Mouse (Mus musculus) MEL (cell line): ENCODE measurements around the gene Pik3r1. TPM values are rescaled to one million over a fixed set of nuclear protein-coding genes. Genes with fewer than 3 reads are reported as not detected.
A peak's percentile ranks its signal among the peaks of the same experiment; 100 is the strongest.

Experiments used
- DNase-seq: peaks from one replicate; pipeline ENCODE4 v3.0.0; 2011; ENCODE audit warnings: low read depth, low spot score
- H3K27ac ChIP-seq: 2 replicates; pipeline ENCODE4 v1.5.1; 2012; ENCODE audit warnings: low read depth, mild to moderate bottlenecking, control low read depth, low read length, moderate library complexity; ENCODE audit not compliant: control insufficient read depth
- H3K27me3 ChIP-seq, 2 experiments: fragments of 150-350 bp in 1 of 2; sonication (generic) in 1 of 2; 2 replicates each; pipeline ENCODE4 v1.6.1; 2012; ENCODE audit warnings: low read length in 2 of 2, mild to moderate bottlenecking in 2 of 2, improper control_type of control experiment in 1 of 2, moderate library complexity in 1 of 2; ENCODE audit not compliant: insufficient read depth in 2 of 2, control insufficient read depth in 1 of 2
- H3K36me3 ChIP-seq, 2 experiments: 2 replicates each; pipeline ENCODE4 v1.6.1; 2012 to 2014; ENCODE audit warnings: low read length in 2 of 2, improper control_type of control experiment in 1 of 2, inconsistent platforms in 1 of 2, mild to moderate bottlenecking in 1 of 2; ENCODE audit not compliant: insufficient read depth in 2 of 2, control insufficient read depth in 1 of 2
- H3K4me1 ChIP-seq, 2 experiments: fragments of 150-350 bp in 1 of 2; sonication (generic) in 1 of 2; 2 replicates each; pipeline ENCODE4 v1.6.1; 2012; ENCODE audit warnings: low read length in 2 of 2, improper control_type of control experiment in 1 of 2, mild to moderate bottlenecking in 1 of 2; ENCODE audit not compliant: insufficient read depth in 2 of 2, control insufficient read depth in 1 of 2
- H3K4me3 ChIP-seq, 2 experiments: fragments of 150-350 bp in 1 of 2; sonication (generic) in 1 of 2; 2 replicates each; pipeline ENCODE4 v1.5.1; 2012; ENCODE audit warnings: low read depth in 2 of 2, low read length in 2 of 2, mild to moderate bottlenecking in 2 of 2, moderate library complexity in 2 of 2, control low read depth in 1 of 2, improper control_type of control experiment in 1 of 2; ENCODE audit not compliant: control insufficient read depth in 1 of 2, insufficient read depth in 1 of 2
- H3K79me2 ChIP-seq: 2 replicates; pipeline ENCODE4 v1.6.1; 2012; ENCODE audit warnings: mild to moderate bottlenecking, low read length, moderate library complexity; ENCODE audit not compliant: control insufficient read depth, poor library complexity, insufficient read depth
- H3K9ac ChIP-seq: 2 replicates; pipeline ENCODE4 v1.6.1; 2012; ENCODE audit warnings: low read depth, mild to moderate bottlenecking, control low read depth, low read length, moderate library complexity; ENCODE audit not compliant: control insufficient read depth, poor library complexity, severe bottlenecking
- H3K9me3 ChIP-seq: fragments of 150-350 bp; sonication (generic); replicated peaks from 2 replicates; pipeline ENCODE4 v1.6.1; 2012; ENCODE audit warnings: mild to moderate bottlenecking, low read length, improper control_type of control experiment, moderate library complexity; ENCODE audit not compliant: insufficient read depth
- BHLHE40 ChIP-seq: IDR thresholded peaks from 2 replicates; pipeline ENCODE4 v1.6.1; 2012; ENCODE audit warnings: low read depth, mild to moderate bottlenecking, inconsistent platforms, low read length, improper control_type of control experiment, borderline replicate concordance
- CHD1 ChIP-seq: IDR thresholded peaks from 2 replicates; pipeline ENCODE4 v1.6.1; 2012; ENCODE audit warnings: low read depth, mild to moderate bottlenecking, inconsistent platforms, low read length, improper control_type of control experiment
- CTCF ChIP-seq, 3 experiments: IDR thresholded peaks in 2 of 3; conservative IDR thresholded peaks in 1 of 3; 2 replicates each; pipeline ENCODE4 v1.5.1; 2011 to 2012; ENCODE audit warnings: low read length in 3 of 3, low read depth in 2 of 3, mild to moderate bottlenecking in 2 of 3, improper control_type of control experiment in 1 of 3, inconsistent platforms in 1 of 3, mixed read lengths in 1 of 3, moderate library complexity in 1 of 3; ENCODE audit not compliant: control insufficient read depth in 1 of 3, insufficient read depth in 1 of 3, poor library complexity in 1 of 3, severe bottlenecking in 1 of 3
- E2F4 ChIP-seq: IDR thresholded peaks from 2 replicates; pipeline ENCODE4 v1.6.1; 2011; ENCODE audit warnings: low read depth, low read length, improper control_type of control experiment, borderline replicate concordance
- ELF1 ChIP-seq: IDR thresholded peaks from 2 replicates; pipeline ENCODE4 v1.6.1; 2014; ENCODE audit warnings: low read depth, mild to moderate bottlenecking, inconsistent platforms, low read length, improper control_type of control experiment, moderate library complexity
- EP300 ChIP-seq, 2 experiments: IDR thresholded peaks; 2 replicates each; pipeline ENCODE4 v1.6.1; 2011; ENCODE audit warnings: improper control_type of control experiment in 2 of 2, low read length in 2 of 2, low read depth in 1 of 2, mild to moderate bottlenecking in 1 of 2
- ETS1 ChIP-seq: IDR thresholded peaks from 2 replicates; pipeline ENCODE4 v1.6.1; 2012; ENCODE audit warnings: low read depth, mild to moderate bottlenecking, inconsistent platforms, low read length, improper control_type of control experiment, moderate library complexity
- GABPA ChIP-seq: IDR thresholded peaks from 2 replicates; pipeline ENCODE4 v1.6.1; 2012; ENCODE audit warnings: low read depth, mild to moderate bottlenecking, inconsistent platforms, low read length, improper control_type of control experiment, moderate library complexity
- GATA1 ChIP-seq: IDR thresholded peaks from 2 replicates; pipeline ENCODE4 v1.6.1; 2011; ENCODE audit warnings: low read depth, low read length, improper control_type of control experiment
- HCFC1 ChIP-seq: IDR thresholded peaks from 2 replicates; pipeline ENCODE4 v1.6.1; 2012; ENCODE audit warnings: low read depth, mild to moderate bottlenecking, inconsistent platforms, low read length, improper control_type of control experiment, moderate library complexity
- JUND ChIP-seq: IDR thresholded peaks from 2 replicates; pipeline ENCODE4 v1.6.1; 2011; ENCODE audit warnings: low read depth, mild to moderate bottlenecking, improper control_type of control experiment, low read length
- KAT2A ChIP-seq: conservative IDR thresholded peaks from 2 replicates; pipeline ENCODE4 v1.6.1; 2012; ENCODE audit warnings: low read depth, low read length, improper control_type of control experiment, inconsistent platforms
- MAFK ChIP-seq: IDR thresholded peaks from 2 replicates; pipeline ENCODE4 v1.6.1; 2011; ENCODE audit warnings: low read depth, mild to moderate bottlenecking, low read length, improper control_type of control experiment, borderline replicate concordance
- MAX ChIP-seq: IDR thresholded peaks from 2 replicates; pipeline ENCODE4 v1.6.1; 2011; ENCODE audit warnings: low read length, improper control_type of control experiment
- MAZ ChIP-seq: IDR thresholded peaks from 2 replicates; pipeline ENCODE4 v1.6.1; 2012; ENCODE audit warnings: low read depth, mild to moderate bottlenecking, inconsistent platforms, low read length, improper control_type of control experiment
- MEF2A ChIP-seq: IDR thresholded peaks from 2 replicates; pipeline ENCODE4 v1.6.1; 2014; ENCODE audit warnings: low read depth, mild to moderate bottlenecking, inconsistent platforms, low read length, improper control_type of control experiment; ENCODE audit not compliant: poor library complexity, insufficient replicate concordance, severe bottlenecking; ENCODE audit errors: extremely low read depth
- MXI1 ChIP-seq: IDR thresholded peaks from 2 replicates; pipeline ENCODE4 v1.6.1; 2011; ENCODE audit warnings: mild to moderate bottlenecking, low read depth, low read length, improper control_type of control experiment
- MYB ChIP-seq: IDR thresholded peaks from 2 replicates; pipeline ENCODE4 v1.6.1; 2011; ENCODE audit warnings: mild to moderate bottlenecking, low read depth, low read length, improper control_type of control experiment
- MYC ChIP-seq: IDR thresholded peaks from 2 replicates; pipeline ENCODE4 v1.6.1; 2011; ENCODE audit warnings: low read depth, mild to moderate bottlenecking, low read length, improper control_type of control experiment, moderate library complexity
- NELFE ChIP-seq: IDR thresholded peaks from 2 replicates; pipeline ENCODE4 v1.6.1; 2011; ENCODE audit warnings: low read depth, low read length, improper control_type of control experiment
- NRF1 ChIP-seq: IDR thresholded peaks from 2 replicates; pipeline ENCODE4 v1.6.1; 2014; ENCODE audit warnings: low read depth, mild to moderate bottlenecking, inconsistent platforms, low read length, improper control_type of control experiment, moderate library complexity; ENCODE audit not compliant: poor library complexity, insufficient read depth, severe bottlenecking
- POLR2A ChIP-seq, 2 experiments: IDR thresholded peaks; 2 replicates each; pipeline ENCODE4 v1.6.1; 2011 to 2012; ENCODE audit warnings: low read length in 2 of 2, mild to moderate bottlenecking in 2 of 2, control low read depth in 1 of 2, improper control_type of control experiment in 1 of 2, low read depth in 1 of 2, moderate library complexity in 1 of 2; ENCODE audit not compliant: control insufficient read depth in 1 of 2, insufficient read depth in 1 of 2, poor library complexity in 1 of 2
- POLR2AphosphoS2 ChIP-seq: IDR thresholded peaks from 2 replicates; pipeline ENCODE4 v1.6.1; 2011; ENCODE audit warnings: low read length, improper control_type of control experiment
- POLR2AphosphoS5 ChIP-seq: IDR thresholded peaks from 2 replicates; pipeline ENCODE4 v1.6.1; 2012; ENCODE audit warnings: low read depth, borderline replicate concordance, mild to moderate bottlenecking, inconsistent platforms, low read length, moderate library complexity, mixed read lengths
- RCOR1 ChIP-seq: IDR thresholded peaks from 2 replicates; pipeline ENCODE4 v1.6.1; 2012; ENCODE audit warnings: low read depth, mild to moderate bottlenecking, inconsistent platforms, low read length, improper control_type of control experiment
- SIN3A ChIP-seq: IDR thresholded peaks from 2 replicates; pipeline ENCODE4 v1.6.1; 2012; ENCODE audit warnings: low read length, improper control_type of control experiment, inconsistent platforms
- SMC3 ChIP-seq: IDR thresholded peaks from 2 replicates; pipeline ENCODE4 v1.6.1; 2011; ENCODE audit warnings: low read depth, low read length, improper control_type of control experiment
- TAL1 ChIP-seq: IDR thresholded peaks from 2 replicates; pipeline ENCODE4 v1.6.1; 2012; ENCODE audit warnings: mild to moderate bottlenecking, inconsistent platforms, low read length, moderate library complexity, mixed read lengths
- TBP ChIP-seq: IDR thresholded peaks from 2 replicates; pipeline ENCODE4 v1.8.0; 2011; ENCODE audit warnings: low read depth, low read length, improper control_type of control experiment
- TCF12 ChIP-seq: IDR thresholded peaks from 2 replicates; pipeline ENCODE4 v1.6.1; 2014; ENCODE audit warnings: low read depth, mild to moderate bottlenecking, inconsistent platforms, low read length, improper control_type of control experiment, moderate library complexity
- UBTF ChIP-seq: IDR thresholded peaks from 2 replicates; pipeline ENCODE4 v1.6.1; 2012; ENCODE audit warnings: low read depth, mild to moderate bottlenecking, inconsistent platforms, low read length, improper control_type of control experiment, moderate library complexity, borderline replicate concordance; ENCODE audit not compliant: insufficient read depth
- USF1 ChIP-seq: IDR thresholded peaks from 2 replicates; pipeline ENCODE4 v1.6.1; 2014; ENCODE audit warnings: low read depth, mild to moderate bottlenecking, inconsistent platforms, low read length, improper control_type of control experiment, moderate library complexity
- USF2 ChIP-seq, 2 experiments: IDR thresholded peaks; 2 replicates each; pipeline ENCODE4 v1.6.1; 2011 to 2012; ENCODE audit warnings: improper control_type of control experiment in 2 of 2, low read length in 2 of 2, borderline replicate concordance in 1 of 2, inconsistent platforms in 1 of 2, low read depth in 1 of 2, mild to moderate bottlenecking in 1 of 2; ENCODE audit not compliant: insufficient read depth in 1 of 2
- ZC3H11A ChIP-seq: IDR thresholded peaks from 2 replicates; pipeline ENCODE4 v1.6.1; 2012; ENCODE audit warnings: low read depth, mild to moderate bottlenecking, inconsistent platforms, low read length, improper control_type of control experiment
- ZMIZ1 ChIP-seq: IDR thresholded peaks from 2 replicates; pipeline ENCODE4 v1.6.1; 2012; ENCODE audit warnings: low read depth, mild to moderate bottlenecking, inconsistent platforms, low read length, improper control_type of control experiment, moderate library complexity
- ZNF384 ChIP-seq: IDR thresholded peaks from 2 replicates; pipeline ENCODE4 v1.6.1; 2012; ENCODE audit warnings: low read depth, mild to moderate bottlenecking, inconsistent platforms, low read length, improper control_type of control experiment
- polyA plus RNA-seq, 2 experiments: library from polyadenylated mRNA; stranded (reverse) in 1 of 2; unstranded in 1 of 2; fragments of >175 nt in 1 of 2; fragments of >200 nt in 1 of 2; gene quantifications; 2 replicates each; pipeline versions ENCODE4 v1.2.1 to v1.2.4; 2012; ENCODE audit warnings: low replicate concordance in 2 of 2, low read depth in 1 of 2; ENCODE audit not compliant: insufficient read length in 2 of 2, insufficient read depth in 1 of 2, missing spikeins in 1 of 2
- total RNA-seq: library from RNA; depleted of rRNA; stranded (reverse); fragments of 300-350 nt; gene quantifications from 2 replicates; pipeline ENCODE4 v1.2.3, GENCODE M21; 2012

Pik3r1 gene
- total and polyA plus RNA-seq, 3 experiments: 23.8 to 116 (median 41.4) TPM

GRCm38 (mm10) chr13:101769955-101770354 is 1.9 kb upstream of the Pik3r1 start:
- no peaks in the 10 kb centered on the region for H3K27me3 ChIP-seq
- no peak for TF ChIP-seq MEF2A
- TF ChIP-seq MYC: no peak
- peak; percentile 85 for TF ChIP-seq GATA1
- TF ChIP-seq HCFC1: no peak
- TF ChIP-seq ZNF384: 0 out of 2 replicates have a peak, but pooled peaks have one; percentile 38
- no peak for TF ChIP-seq ZMIZ1
- no peak for TF ChIP-seq ZC3H11A
- TF ChIP-seq NELFE: no peak
- no peak for TF ChIP-seq NRF1
- no peak for TF ChIP-seq TBP
- TF ChIP-seq MAX: no peak
- TF ChIP-seq JUND: no peak
- TF ChIP-seq GABPA: no peak
- no peak for TF ChIP-seq KAT2A
- TF ChIP-seq USF2 (IDR thresholded peaks at IDR 0.05; ENCODE audit: borderline replicate concordance in 1 of 2, insufficient read depth in 1 of 2, low read depth in 1 of 2, low read length in 2 of 2): no peak
- TF ChIP-seq RCOR1: no peak
- no peak for TF ChIP-seq POLR2A (IDR thresholded peaks at IDR 0.05; ENCODE audit: control insufficient read depth in 1 of 2, insufficient read depth in 1 of 2, low read depth in 1 of 2, low read length in 2 of 2, poor library complexity in 1 of 2)
- TF ChIP-seq TAL1: no peak
- no peak for TF ChIP-seq ELF1
- TF ChIP-seq USF1: no peak
- no peak for TF ChIP-seq MAZ
- TF ChIP-seq SMC3: no peak
- TF ChIP-seq CTCF (IDR thresholded peaks at IDR 0.05 in 2 of 3, conservative IDR thresholded peaks at IDR 0.05 in 1 of 3; ENCODE audit: control insufficient read depth in 1 of 3, insufficient read depth in 1 of 3, low read depth in 2 of 3, low read length in 3 of 3, poor library complexity in 1 of 3, severe bottlenecking in 1 of 3): no peak
- no peak for TF ChIP-seq BHLHE40
- TF ChIP-seq CHD1: 0 out of 2 replicates have a peak, but pooled peaks have one; percentile 71
- no peak for TF ChIP-seq EP300 (IDR thresholded peaks at IDR 0.05; ENCODE audit: low read depth in 1 of 2, low read length in 2 of 2)
- no peak for TF ChIP-seq UBTF
- TF ChIP-seq SIN3A: peak; percentile 23; the same call in 1 of the 2 replicates
- no peak for TF ChIP-seq POLR2AphosphoS2
- TF ChIP-seq E2F4: no peak
- no peak for TF ChIP-seq MYB
- no peak for TF ChIP-seq MAFK
- no peak; the same call in 1 of the 2 replicates for TF ChIP-seq MXI1
- TF ChIP-seq POLR2AphosphoS5: no peak
- no peak for TF ChIP-seq ETS1
- TF ChIP-seq TCF12: 0 out of 2 replicates have a peak, but pooled peaks have one; percentile 6
- TF ChIP-seq, all 39 proteins: peak for 5
- peak overlapping the region; percentile 32 to 66; a peak in 3 of 4 replicates for H3K4me3 ChIP-seq
- H3K36me3 ChIP-seq: peaks cover 1 to 36% of the 10 kb centered on the region in 2 experiments; a peak in 3 of 4 replicates
- peak overlapping the region; percentile 57 for H3K9ac ChIP-seq
- DNase-seq: peak; percentile 48
- peak overlapping the region; percentile 78 for H3K27ac ChIP-seq
- no peaks in the 10 kb centered on the region for H3K9me3 ChIP-seq
- peaks cover 32% of the 10 kb centered on the region for H3K79me2 ChIP-seq
- H3K4me1 ChIP-seq: peaks cover 15 to 18% of the 10 kb centered on the region in 2 experiments
